Mouse (Mus musculus): ENCODE results near the gene Spryd3.

Gene Spryd3

GRCm38 (mm10) chr15:102136129-102136758 is at the start of gene Spryd3:
TSS of gene Spryd3 (minus strand) at chr15:102136234.
- WGBS: under 1% methylated on average over 50 of the region's 50 CpGs

- WGBS: 93% methylated on average over 3 of the region's 3 CpGs
Observed at GRCm38 (mm10) chr15:102183076-102183475, 47.0 kb upstream of the Spryd3 start.

GRCm38 (mm10) chr15:102179924-102180323 is 43.9 kb upstream of the Spryd3 start:
- WGBS: 95% methylated on average over 14 of the region's 14 CpGs

DNA sequence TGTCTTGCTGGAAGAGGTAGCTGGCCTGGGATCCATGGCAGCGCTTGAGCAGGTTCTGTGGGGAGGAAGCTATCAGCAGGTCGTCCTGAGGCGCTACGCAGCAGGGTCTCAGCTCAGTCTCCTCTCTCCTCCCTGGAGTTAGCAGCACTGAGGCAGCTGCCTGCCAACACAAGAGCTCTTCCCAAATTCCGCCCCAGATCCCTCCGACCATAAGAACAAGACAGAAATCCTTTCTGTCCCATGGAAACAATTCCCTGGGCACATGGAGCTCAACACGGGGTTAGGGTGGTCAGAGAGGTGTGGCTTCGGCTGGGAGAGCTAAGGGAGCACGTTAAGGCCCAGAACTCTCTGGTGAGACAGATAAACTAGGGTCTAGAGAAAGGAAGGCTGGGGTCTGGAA is 43.1 kb upstream of the Spryd3 start:
- WGBS: 91% methylated on average over 9 of the region's 9 CpGs

DNA sequence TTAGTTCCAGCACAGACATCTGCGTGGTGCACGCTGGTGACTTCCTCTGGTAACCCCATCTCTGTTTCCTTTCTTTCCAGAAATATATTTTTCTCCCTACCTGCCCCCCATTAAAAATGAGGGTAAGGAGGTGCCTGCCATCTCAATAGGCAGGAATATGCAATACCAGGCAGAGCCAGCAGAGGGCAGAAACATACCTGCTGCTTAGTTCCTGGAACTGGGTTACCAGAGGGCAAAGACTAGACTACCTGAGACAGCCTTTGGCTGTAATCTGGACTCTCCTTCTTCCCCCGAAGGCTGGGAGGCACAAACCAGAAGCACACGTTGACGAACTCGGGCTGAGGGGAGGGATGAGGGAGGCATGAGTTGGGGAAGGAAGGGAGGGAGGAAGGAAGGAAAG is 42.2 kb upstream of the Spryd3 start:
- WGBS: 27% methylated on average over 6 of the region's 6 CpGs

DNA sequence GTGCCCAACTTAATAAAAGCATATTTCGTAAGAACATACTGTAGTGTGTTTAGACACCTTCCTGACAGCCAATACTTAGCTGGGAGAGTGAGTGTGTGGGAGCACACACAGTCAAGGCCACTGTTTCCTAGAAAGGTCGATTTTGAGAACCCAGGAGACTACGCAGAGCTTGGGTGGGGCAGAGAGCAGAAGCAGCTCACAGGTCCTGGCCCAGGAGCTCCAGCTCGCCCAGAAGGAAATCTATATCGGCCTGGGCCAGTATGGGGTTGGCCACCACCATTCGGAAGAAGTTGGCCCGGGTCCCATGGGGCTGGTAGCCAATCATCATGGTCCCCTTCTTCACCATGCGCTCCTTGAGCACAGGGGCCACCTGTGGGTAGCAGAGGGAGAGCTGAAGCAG is 41.4 kb upstream of the Spryd3 start:
- 88% methylated on average over 8 of the region's 8 CpGs for WGBS

DNA sequence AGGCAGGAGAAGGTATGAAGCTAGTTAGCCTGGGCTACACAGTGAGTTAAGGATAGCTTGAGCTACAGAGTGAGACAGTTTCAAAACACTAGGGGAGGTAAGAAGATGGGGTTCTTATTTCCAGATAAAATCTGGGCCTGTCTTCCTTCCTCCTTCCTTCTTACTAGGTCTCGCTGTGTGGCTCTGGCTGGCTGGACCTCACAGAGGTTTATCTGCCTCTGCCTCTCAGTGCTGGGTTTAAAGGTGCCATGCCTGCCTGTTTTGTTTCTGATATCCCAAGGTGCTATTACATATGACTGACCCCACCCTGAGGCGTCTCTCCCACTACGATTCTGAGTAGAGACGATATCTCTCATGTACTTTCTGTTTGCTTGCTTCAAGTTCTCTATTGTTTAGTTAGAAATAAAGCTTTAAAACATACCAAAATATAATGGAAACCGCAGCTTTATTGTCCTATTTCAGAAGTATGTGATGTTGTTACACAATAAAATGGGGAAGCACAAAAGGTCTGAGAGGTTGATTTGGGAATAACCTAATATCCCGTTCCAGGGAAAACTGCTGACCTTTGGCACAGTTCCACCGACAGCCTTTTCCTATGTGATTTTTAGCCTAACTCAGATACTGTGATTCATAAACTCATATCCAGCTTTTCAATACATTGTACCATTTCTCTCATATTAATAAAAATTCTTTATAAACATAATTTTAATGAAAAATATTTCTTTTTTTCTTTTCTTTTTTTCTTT is 40.7 kb upstream of the Spryd3 start:
- 88% methylated on average over 7 of the region's 7 CpGs for WGBS

- 95% methylated on average over 16 of the region's 16 CpGs for WGBS
Observed at GRCm38 (mm10) chr15:102175736-102176319, 39.8 kb upstream of the Spryd3 start.

GRCm38 (mm10) chr15:102173581-102173980 is 37.5 kb upstream of the Spryd3 start:
- 87% methylated on average over 3 of the region's 3 CpGs for WGBS

- 66% methylated on average over 2 of the region's 2 CpGs for WGBS
Observed at GRCm38 (mm10) chr15:102169064-102169463, 33.0 kb upstream of the Spryd3 start.

GRCm38 (mm10) chr15:102167620-102168021 is 31.6 kb upstream of the Spryd3 start:
- WGBS: 72% methylated on average over 6 of the region's 6 CpGs

DNA sequence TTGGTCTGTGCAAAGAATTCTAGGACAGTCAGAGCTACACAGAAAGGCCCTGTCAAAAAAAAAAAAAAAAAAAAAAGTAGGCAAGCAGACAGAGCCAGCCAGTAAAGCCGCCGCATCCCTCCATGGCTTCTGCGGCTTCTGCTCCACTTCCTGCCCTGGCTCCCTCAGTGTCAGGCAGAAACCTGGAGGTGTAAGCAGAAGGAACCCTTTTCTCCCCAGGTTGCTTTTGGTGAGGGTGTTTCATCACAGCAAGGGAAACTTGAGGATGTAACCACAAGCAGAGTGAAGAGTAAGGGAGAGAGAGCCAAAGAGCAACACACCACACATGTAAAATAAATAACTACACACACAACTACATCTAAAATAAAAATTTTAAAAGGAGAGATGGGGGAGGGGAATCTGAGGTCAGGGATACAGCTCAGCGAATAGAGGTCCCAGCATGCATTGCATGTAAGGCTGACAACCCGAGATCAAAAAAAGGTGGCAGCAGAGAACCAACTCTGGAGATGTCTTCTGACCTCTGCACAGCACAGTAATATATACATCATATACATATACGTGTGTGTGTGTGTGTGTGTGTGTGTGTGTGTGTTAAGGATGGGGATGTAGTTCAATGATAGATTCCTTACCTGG is 29.6 kb upstream of the Spryd3 start:
- 53% methylated on average over 6 of the region's 6 CpGs for WGBS

DNA sequence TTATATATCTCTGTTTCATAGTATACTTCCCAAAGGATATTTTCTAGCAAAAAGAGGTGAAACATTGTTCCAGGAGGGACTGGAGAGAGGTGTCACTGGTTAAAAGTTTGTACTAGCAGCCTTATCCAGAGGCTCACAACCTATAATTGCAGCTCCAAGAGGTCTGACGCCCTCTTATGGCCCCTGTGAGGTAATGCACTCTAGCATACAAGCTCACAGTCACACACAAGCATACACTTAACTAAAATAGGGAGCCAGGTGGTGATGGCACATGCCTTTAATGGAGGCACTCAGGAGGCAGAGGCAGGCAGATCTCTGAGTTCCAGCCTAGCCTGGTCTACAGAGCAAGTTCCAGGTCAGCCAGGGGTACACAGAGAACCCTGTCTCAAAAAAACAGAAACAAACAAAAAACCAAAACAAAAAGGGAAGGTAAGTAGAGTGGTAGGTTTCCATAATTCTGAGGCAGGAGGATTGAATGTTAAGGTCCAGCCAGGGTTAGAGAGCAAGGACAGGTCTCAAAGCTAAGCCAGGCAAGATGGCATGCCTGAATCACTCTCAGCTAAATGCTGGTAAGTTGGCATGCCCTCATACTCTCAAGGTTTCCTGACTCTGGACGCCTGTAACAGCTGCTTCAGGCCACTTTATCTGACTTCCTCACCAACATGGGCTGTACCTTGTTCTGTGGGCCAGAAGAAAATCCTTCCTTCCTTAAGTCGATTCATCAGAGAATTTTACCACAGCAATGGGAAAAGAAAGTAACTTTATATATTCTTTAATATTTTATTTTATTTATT is 28.1 kb upstream of the Spryd3 start:
- 55% methylated on average over 3 of the region's 3 CpGs for WGBS

DNA sequence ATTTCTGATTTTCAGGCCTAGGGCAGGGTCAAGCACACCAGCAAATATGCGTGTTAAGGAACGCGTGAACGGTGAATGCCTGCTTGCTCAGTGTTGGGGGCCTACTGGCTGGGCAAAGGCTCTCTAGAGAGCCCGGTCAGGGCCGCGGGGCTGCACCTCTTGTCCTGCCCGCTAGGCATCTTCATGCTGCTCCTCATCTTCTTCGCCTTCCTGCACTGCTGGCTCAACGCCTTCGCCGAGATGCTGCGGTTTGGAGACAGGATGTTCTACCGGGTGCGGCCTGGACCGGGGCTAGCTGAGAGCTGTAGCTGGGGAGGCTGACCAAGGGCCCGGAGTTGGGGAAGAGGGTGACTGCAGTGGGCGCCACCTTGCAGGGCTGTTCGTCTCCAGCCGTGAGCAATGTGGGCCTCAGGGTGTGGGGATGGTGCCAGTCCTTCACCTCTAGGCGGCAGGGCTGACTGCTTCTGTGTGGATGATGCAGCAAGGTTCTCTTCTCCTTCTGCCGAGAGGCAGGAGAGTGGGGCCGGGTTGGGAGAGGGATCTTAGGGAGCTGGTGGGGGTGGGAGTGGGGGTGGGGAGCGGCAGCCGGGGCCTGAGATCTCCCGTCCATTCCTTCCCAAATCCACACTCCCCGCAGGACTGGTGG is 24.5 kb upstream of the Spryd3 start:
- 80% methylated on average over 27 of the region's 27 CpGs for WGBS

DNA sequence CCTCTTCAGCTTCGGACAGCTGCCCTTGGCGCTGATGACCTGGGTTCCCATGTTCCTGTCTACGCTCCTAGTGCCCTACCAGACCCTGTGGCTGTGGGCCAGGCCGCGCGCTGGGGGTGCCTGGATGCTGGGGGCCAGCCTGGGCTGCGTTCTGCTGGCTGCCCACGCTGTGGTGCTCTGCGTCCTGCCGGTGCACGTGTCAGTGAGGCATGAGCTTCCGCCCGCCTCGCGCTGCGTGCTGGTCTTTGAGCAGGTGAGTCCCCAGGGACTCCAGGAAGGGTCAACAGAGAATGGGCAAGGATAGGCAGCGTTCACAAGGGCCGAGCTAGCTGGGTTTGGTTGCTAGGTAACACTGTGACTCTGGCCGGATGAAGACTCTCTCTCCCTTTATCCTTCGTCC is 20.8 kb upstream of the Spryd3 start:
- WGBS: 38% methylated on average over 20 of the region's 20 CpGs

DNA sequence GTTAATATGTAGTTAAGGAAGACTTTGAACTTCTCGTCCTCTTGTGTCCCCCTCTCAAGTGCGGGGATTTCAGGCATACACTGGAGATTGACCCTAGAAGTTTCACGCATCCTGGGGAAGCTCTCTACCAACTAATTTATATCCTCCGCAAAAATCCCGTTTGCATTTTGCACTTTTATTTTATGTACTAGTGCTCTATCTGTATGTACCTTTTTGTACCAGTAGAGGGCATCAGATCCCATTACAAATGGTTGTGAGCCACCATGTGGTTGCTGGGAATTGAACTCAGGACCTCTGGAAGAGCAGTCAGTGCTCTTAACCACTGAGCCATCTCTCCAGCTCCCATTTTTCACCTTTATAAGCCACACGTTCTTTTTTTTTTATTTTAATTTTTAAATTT is 19.0 kb upstream of the Spryd3 start:
- WGBS: 97% methylated on average over 6 of the region's 6 CpGs

DNA sequence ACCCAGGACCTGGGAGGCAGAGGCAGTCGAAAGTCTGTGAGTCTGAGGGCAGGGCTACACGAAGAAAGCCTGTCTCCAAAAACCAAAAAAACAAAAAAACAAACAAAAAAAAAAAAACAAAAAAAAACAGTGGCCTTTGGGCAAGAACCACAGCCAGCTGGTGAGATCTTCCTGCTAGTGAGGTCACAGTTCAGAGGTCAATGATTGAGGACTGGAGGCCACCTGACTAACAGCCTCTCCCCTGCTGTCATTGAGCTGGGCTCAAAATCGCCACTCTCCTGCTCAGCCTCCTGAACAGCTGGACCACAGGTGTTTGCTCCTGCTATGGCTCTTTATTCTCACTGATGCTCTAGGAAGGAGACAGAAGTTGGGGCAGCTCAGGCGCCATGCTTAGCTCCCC is 16.6 kb upstream of the Spryd3 start:
- 70% methylated on average over 4 of the region's 4 CpGs for WGBS

GRCm38 (mm10) chr15:102150301-102151135 is 14.5 kb upstream of the Spryd3 start, which contains the start of gene Soat2:
TSS of gene Soat2 (plus strand) at chr15:102150526.
- 65% methylated on average over 20 of the region's 20 CpGs for whole genome bisulfite sequencing

DNA sequence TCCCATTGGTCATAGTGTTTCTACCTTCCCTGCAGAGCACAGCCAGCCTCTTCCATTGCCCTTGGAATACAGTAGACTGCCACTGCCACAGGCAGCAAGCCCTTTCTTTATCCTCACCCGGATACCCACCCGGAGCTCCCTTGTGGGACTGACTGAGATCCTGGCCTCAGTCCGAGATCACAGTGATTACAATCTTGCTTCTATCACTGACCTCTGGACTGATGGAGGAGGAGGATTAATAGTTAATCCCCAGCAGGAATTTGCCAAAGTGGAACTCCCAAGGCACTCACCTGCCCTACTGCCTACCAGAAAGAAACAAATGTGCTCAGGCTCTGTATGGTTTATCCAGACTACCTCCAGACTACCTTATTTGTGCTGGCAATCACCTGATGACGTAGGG is 13.5 kb upstream of the Spryd3 start:
- 88% methylated on average over 4 of the region's 4 CpGs for WGBS

GRCm38 (mm10) chr15:102147674-102148402 is 11.8 kb upstream of the Spryd3 start:
- 75% methylated on average over 16 of the region's 16 CpGs for WGBS
